Comparison of ENCODE assay signal across 16 mouse cellular contexts in genomic region chr9:43480826-43481591, GRCm38 (mm10).
DNase-seq lines count a peak whose midpoint lies in the region; ATAC-seq and TF ChIP-seq lines count a peak whose summit lies in the region.
"Had no signal": no experiment of that assay in that cellular context is flagged by ENCODE, and none has a peak within 500 bp of the region (broad histone marks: within the 10 kb centered on the region; RNA-seq: fewer than 3 reads in every experiment).

No protein-coding gene starts in this region.

- WGBS in hindbrain, embryonic 15.5 days, result 53% methylated on average over 3 of the region's 3 CpGs
- WGBS in hindbrain, embryonic 11.5 days, result 63% methylated on average over 3 of the region's 3 CpGs

- no peaks in the 10 kb centered on the region for H3K9me3 ChIP-seq in hindbrain, embryonic 15.5 days
- H3K9me3 ChIP-seq in hindbrain, embryonic 11.5 days (ENCODE audit: control insufficient read depth, low read length), result no peaks in the 10 kb centered on the region
- H3K9me3 ChIP-seq: heart, embryonic 12.5 days; limb, embryonic 13.5 days had no signal

- H3K9ac ChIP-seq in hindbrain, embryonic 15.5 days, result no peak overlapping the region
- H3K9ac ChIP-seq in hindbrain, embryonic 11.5 days (ENCODE audit: low read depth, low read length), result no peak overlapping the region
- H3K9ac ChIP-seq: heart, embryonic 12.5 days; limb, embryonic 13.5 days; liver, embryonic 14.5 days had no signal

- peak; percentile 42; the same call in 1 of the 2 replicates for ATAC-seq in hindbrain, embryonic 15.5 days (ENCODE audit: low FRiP score, low read depth)
- ATAC-seq in hindbrain, embryonic 11.5 days (ENCODE audit: low FRiP score), result no peak
- ATAC-seq: intestine, postnatal 0 days had no signal

- H3K27me3 ChIP-seq in hindbrain, embryonic 15.5 days, result 0 out of 2 replicates have a peak, but pooled peaks cover 3% of the 10 kb centered on the region
- no peaks in the 10 kb centered on the region for H3K27me3 ChIP-seq in hindbrain, embryonic 11.5 days (ENCODE audit: control insufficient read depth, insufficient read depth, low read length)
- H3K27me3 ChIP-seq: limb, embryonic 13.5 days had no signal

- no peak overlapping the region for H3K4me2 ChIP-seq in hindbrain, embryonic 15.5 days
- H3K4me2 ChIP-seq in hindbrain, embryonic 11.5 days (replicated peaks; ENCODE audit: low read depth, low read length), result no peak overlapping the region
- H3K4me2 ChIP-seq: heart, embryonic 12.5 days; limb, embryonic 13.5 days had no signal

- TF ChIP-seq CTCF in brain, embryonic 14.5 days (IDR thresholded peaks at IDR 0.05; ENCODE audit: borderline replicate concordance, extremely low read depth, insufficient read depth, insufficient read length), result no peak

- peak; percentile 28 for DNase-seq in gastrocnemius, adult 18-20 months (ENCODE audit: low spot score)
- DNase-seq in gastrocnemius, postnatal 4 days (ENCODE audit: low spot score in 2 of 2), result no peak
- DNase-seq in hindbrain, embryonic 11.5 days (ENCODE audit: low spot score), result no peak
- peak; percentile 28 for DNase-seq in brain, adult 2 months (ENCODE audit: low read depth, low spot score)
- DNase-seq in brain, embryonic 14.5 days (ENCODE audit: low read depth), result peak; percentile 87
- DNase-seq in right cerebral cortex, adult 18-20 months, result no peak
- DNase-seq in left cerebral cortex, adult 9 months (ENCODE audit: low spot score in 2 of 2), result no peak
- DNase-seq: cerebellum, postnatal 36 days had no signal

- no peaks in the 10 kb centered on the region; the same call in 1 of the 2 replicates for H3K4me1 ChIP-seq in hindbrain, embryonic 15.5 days (replicated peaks)
- H3K4me1 ChIP-seq in hindbrain, embryonic 11.5 days (replicated peaks; ENCODE audit: control insufficient read depth, insufficient read depth, low read length), result no peaks in the 10 kb centered on the region
- H3K4me1 ChIP-seq: heart, embryonic 12.5 days had no signal

- no peak overlapping the region for H3K4me3 ChIP-seq in hindbrain, embryonic 15.5 days
- H3K4me3 ChIP-seq in hindbrain, embryonic 11.5 days (ENCODE audit: low read depth, low read length), result no peak overlapping the region
- H3K4me3 ChIP-seq: erythroblast, embryonic 14.5 days; heart, embryonic 12.5 days; left cerebral cortex, adult 2 months; limb, embryonic 13.5 days had no signal

- no peak for TF ChIP-seq POLR2A in brain, embryonic 14.5 days (IDR thresholded peaks at IDR 0.05; ENCODE audit: borderline replicate concordance, extremely low read depth, insufficient read depth, insufficient read length, poor library complexity, severe bottlenecking)

- no peak overlapping the region for H3K27ac ChIP-seq in hindbrain, embryonic 15.5 days (replicated peaks)
- no peak overlapping the region for H3K27ac ChIP-seq in hindbrain, embryonic 11.5 days (ENCODE audit: low read depth, low read length)
- H3K27ac ChIP-seq: kidney, postnatal 0 days; limb, embryonic 13.5 days; liver, embryonic 14.5 days had no signal

- no peaks in the 10 kb centered on the region for H3K36me3 ChIP-seq in hindbrain, embryonic 15.5 days
- H3K36me3 ChIP-seq in hindbrain, embryonic 11.5 days (ENCODE audit: control insufficient read depth, insufficient read depth, low read length), result no peaks in the 10 kb centered on the region
- H3K36me3 ChIP-seq: heart, embryonic 12.5 days; limb, embryonic 13.5 days had no signal

Comparison
In these comparisons a context has a peak if more than half of its experiments do, and no peak if none do; other contexts are left out.
1. DNase-seq: peak in gastrocnemius, adult 18-20 months (single experiment), brain, adult 2 months (single experiment) and brain, embryonic 14.5 days (single experiment); none in gastrocnemius, postnatal 4 days (0 of 2), hindbrain, embryonic 11.5 days (single experiment), right cerebral cortex, adult 18-20 months (single experiment) and left cerebral cortex, adult 9 months (0 of 2).